Mouse (Mus musculus): ENCODE measurements around the gene Tmem119. TPM values are rescaled to one million over a fixed set of nuclear protein-coding genes. Genes with fewer than 3 reads are reported as not detected.

Tmem119 gene
- polyA plus RNA-seq, 1 experiment = 62.0 TPM

DNA sequence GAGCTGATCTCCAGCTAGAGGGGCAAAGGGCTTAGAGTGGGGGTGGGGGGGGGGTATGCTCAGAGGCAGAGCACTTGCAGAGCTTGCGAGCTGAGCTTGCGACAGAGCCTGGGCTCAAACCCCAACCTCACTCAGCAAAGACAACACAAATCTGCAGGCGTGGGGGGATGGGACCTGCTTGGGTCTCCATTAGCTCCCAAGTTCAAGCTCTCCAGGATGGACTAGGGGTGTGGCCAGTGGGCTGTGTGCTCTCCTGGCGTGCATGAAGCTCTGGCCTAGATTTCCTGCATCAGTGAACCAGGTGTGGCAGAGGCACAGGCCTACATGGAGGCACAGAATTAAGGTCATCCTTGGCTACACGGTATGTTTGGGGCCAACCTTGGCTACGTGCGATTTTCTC is 28.2 kb upstream of the Tmem119 start:
- no peak for TF ChIP-seq POLR2A (IDR thresholded peaks at IDR 0.05; ENCODE audit: insufficient read length, low read depth)
- no peak for TF ChIP-seq REST (IDR thresholded peaks at IDR 0.05; ENCODE audit: insufficient read depth, insufficient read length)
- no peak for TF ChIP-seq MAX (IDR thresholded peaks at IDR 0.05; ENCODE audit: low read depth)
- TF ChIP-seq POLR2AphosphoS2 (IDR thresholded peaks at IDR 0.05; ENCODE audit: insufficient read length, low read depth) = no peak
- TF ChIP-seq USF1 (IDR thresholded peaks at IDR 0.05; ENCODE audit: low read depth) = no peak
- no peak for TF ChIP-seq TCF3 (IDR thresholded peaks at IDR 0.05; ENCODE audit: insufficient read length, low read depth)
- TF ChIP-seq MYOD1 (IDR thresholded peaks at IDR 0.05; ENCODE audit: control insufficient read depth in 1 of 3, insufficient read length in 2 of 3, low read depth in 2 of 3) = no peak
- TF ChIP-seq TCF12 (IDR thresholded peaks at IDR 0.05; ENCODE audit: insufficient read depth, poor library complexity, severe bottlenecking) = no peak
- TF ChIP-seq CEBPB (IDR thresholded peaks at IDR 0.05; ENCODE audit: insufficient read depth, poor library complexity, severe bottlenecking) = no peak
- no peaks in the 10 kb centered on the region for H3K79me2 ChIP-seq (ENCODE audit: control insufficient read depth, insufficient read depth)
- no peak overlapping the region for H3K4me3 ChIP-seq
- H3ac ChIP-seq (ENCODE audit: control insufficient read depth, insufficient read length) = no peak overlapping the region
- no peak overlapping the region for H3K4me2 ChIP-seq (ENCODE audit: low read depth)
- H3K36me3 ChIP-seq (ENCODE audit: control insufficient read depth, insufficient read depth) = no peaks in the 10 kb centered on the region
- peaks cover 7% of the 10 kb centered on the region for H3K27me3 ChIP-seq (ENCODE audit: control insufficient read depth, insufficient read depth, insufficient read length)

DNA sequence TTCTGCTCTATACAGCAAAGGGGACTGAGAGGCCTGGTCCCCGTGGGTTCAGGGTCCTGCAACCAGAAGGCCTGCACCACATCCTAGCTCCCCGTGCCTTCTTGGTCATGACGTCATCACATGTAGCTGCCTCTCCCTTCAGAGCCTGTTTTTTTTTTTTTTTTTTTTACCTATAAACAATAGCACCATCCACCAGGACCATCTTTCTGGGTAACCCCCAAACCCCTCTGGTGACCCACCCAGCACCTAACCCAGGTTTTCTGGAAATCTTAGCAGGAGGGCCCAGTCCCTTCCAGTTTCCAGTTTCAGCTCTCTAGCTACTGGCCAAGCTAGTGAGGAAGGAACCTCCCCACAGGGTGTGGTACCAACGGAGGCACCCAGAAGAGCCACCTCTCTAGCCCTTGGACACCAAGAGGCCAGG is 27.7 kb upstream of the Tmem119 start:
- Histone ChIP-seq H3K79me2 (ENCODE audit: control insufficient read depth, insufficient read depth) (no peaks in the 10 kb centered on the region), H3K36me3 (ENCODE audit: control insufficient read depth, insufficient read depth) (no peaks in the 10 kb centered on the region), H3K4me2 (ENCODE audit: low read depth) (no peak overlapping the region), H3K4me3 (no peak overlapping the region), H3K27me3 (ENCODE audit: control insufficient read depth, insufficient read depth, insufficient read length) (peaks cover 7% of the 10 kb centered on the region), H3ac (ENCODE audit: control insufficient read depth, insufficient read length) (no peak overlapping the region)
- no peak for TF ChIP-seq CEBPB (IDR thresholded peaks at IDR 0.05; ENCODE audit: insufficient read depth, poor library complexity, severe bottlenecking)
- TF ChIP-seq POLR2A (IDR thresholded peaks at IDR 0.05; ENCODE audit: insufficient read length, low read depth) = no peak
- no peak for TF ChIP-seq MYOD1 (IDR thresholded peaks at IDR 0.05; ENCODE audit: control insufficient read depth in 1 of 3, insufficient read length in 2 of 3, low read depth in 2 of 3)
- TF ChIP-seq SRF (IDR thresholded peaks at IDR 0.05; ENCODE audit: control insufficient read depth, insufficient read length, low read depth) = no peak
- no peak for TF ChIP-seq E2F4 (IDR thresholded peaks at IDR 0.05; ENCODE audit: insufficient read depth)
- TF ChIP-seq MYOG (IDR thresholded peaks at IDR 0.05; ENCODE audit: control insufficient read depth in 1 of 3, insufficient read depth in 1 of 3, insufficient read length in 2 of 3, low read depth in 2 of 3) = no peak
- TF ChIP-seq MAX (IDR thresholded peaks at IDR 0.05; ENCODE audit: low read depth) = no peak
- no peak for TF ChIP-seq USF1 (IDR thresholded peaks at IDR 0.05; ENCODE audit: low read depth)
- TF ChIP-seq TCF3 (IDR thresholded peaks at IDR 0.05; ENCODE audit: insufficient read length, low read depth) = no peak
- TF ChIP-seq TCF12 (IDR thresholded peaks at IDR 0.05; ENCODE audit: insufficient read depth, poor library complexity, severe bottlenecking) = no peak
- no peak for TF ChIP-seq POLR2AphosphoS2 (IDR thresholded peaks at IDR 0.05; ENCODE audit: insufficient read length, low read depth)
- TF ChIP-seq REST (IDR thresholded peaks at IDR 0.05; ENCODE audit: insufficient read depth, insufficient read length) = no peak

DNA sequence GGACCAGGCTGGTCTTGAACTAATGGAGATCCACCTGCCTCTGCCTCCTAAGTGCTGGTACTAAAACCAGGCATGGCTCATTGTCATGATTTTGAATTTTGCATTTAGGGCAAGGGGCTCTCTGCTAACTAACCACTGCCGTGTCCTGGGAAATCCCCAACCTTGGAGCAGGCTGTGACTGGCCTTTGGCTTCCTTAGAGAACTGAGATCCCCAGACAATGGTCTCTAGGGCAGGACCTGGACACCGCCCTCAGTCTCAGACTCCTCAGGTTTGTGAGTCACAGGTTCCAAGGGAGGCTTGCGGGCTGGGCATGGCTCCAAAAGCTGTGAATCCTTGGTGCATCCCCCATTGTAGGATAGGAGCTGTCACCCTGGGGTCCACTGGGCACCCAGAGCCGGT is 26.3 kb upstream of the Tmem119 start:
- Histone ChIP-seq H3K36me3 (ENCODE audit: control insufficient read depth, insufficient read depth) (no peaks in the 10 kb centered on the region), H3ac (ENCODE audit: control insufficient read depth, insufficient read length) (no peak overlapping the region), H3K79me2 (ENCODE audit: control insufficient read depth, insufficient read depth) (no peaks in the 10 kb centered on the region), H3K4me2 (ENCODE audit: low read depth) (no peak overlapping the region), H3K27me3 (ENCODE audit: control insufficient read depth, insufficient read depth, insufficient read length) (peaks cover 7% of the 10 kb centered on the region), H3K4me3 (no peak overlapping the region)
- TF ChIP-seq MYOD1 (IDR thresholded peaks at IDR 0.05; ENCODE audit: control insufficient read depth in 1 of 3, insufficient read length in 2 of 3, low read depth in 2 of 3) (no peak), POLR2A (IDR thresholded peaks at IDR 0.05; ENCODE audit: insufficient read length, low read depth) (no peak), POLR2AphosphoS2 (IDR thresholded peaks at IDR 0.05; ENCODE audit: insufficient read length, low read depth) (no peak), E2F4 (IDR thresholded peaks at IDR 0.05; ENCODE audit: insufficient read depth) (no peak), TCF12 (IDR thresholded peaks at IDR 0.05; ENCODE audit: insufficient read depth, poor library complexity, severe bottlenecking) (no peak), SRF (IDR thresholded peaks at IDR 0.05; ENCODE audit: control insufficient read depth, insufficient read length, low read depth) (no peak), CEBPB (IDR thresholded peaks at IDR 0.05; ENCODE audit: insufficient read depth, poor library complexity, severe bottlenecking) (no peak), MAX (IDR thresholded peaks at IDR 0.05; ENCODE audit: low read depth) (no peak), USF1 (IDR thresholded peaks at IDR 0.05; ENCODE audit: low read depth) (no peak), TCF3 (IDR thresholded peaks at IDR 0.05; ENCODE audit: insufficient read length, low read depth) (no peak), MYOG (IDR thresholded peaks at IDR 0.05; ENCODE audit: control insufficient read depth in 1 of 3, insufficient read depth in 1 of 3, insufficient read length in 2 of 3, low read depth in 2 of 3) (no peak), REST (IDR thresholded peaks at IDR 0.05; ENCODE audit: insufficient read depth, insufficient read length) (no peak)

DNA sequence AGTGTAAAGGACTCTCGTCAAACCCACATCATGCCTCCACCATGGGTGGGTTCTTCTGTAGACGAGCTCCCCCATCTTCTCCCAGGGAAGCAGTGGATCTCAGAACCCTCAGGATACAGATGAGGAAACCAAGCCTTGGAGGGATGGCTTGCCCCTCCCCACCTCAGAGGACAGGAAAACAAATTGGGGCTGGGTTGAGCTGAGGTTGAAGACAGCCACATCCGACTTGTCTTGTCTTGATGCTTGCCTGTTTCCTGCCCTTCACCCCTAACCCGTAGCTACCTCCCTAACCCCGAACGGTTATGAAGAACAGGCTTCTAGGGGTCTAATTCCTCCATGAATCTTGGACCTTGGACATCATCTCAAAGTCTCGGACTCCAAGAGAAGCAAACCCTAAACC is 25.2 kb upstream of the Tmem119 start:
- TF ChIP-seq MYOD1 (IDR thresholded peaks at IDR 0.05; ENCODE audit: control insufficient read depth in 1 of 3, insufficient read length in 2 of 3, low read depth in 2 of 3) (no peak), MAX (IDR thresholded peaks at IDR 0.05; ENCODE audit: low read depth) (no peak), REST (IDR thresholded peaks at IDR 0.05; ENCODE audit: insufficient read depth, insufficient read length) (no peak), POLR2A (IDR thresholded peaks at IDR 0.05; ENCODE audit: insufficient read length, low read depth) (no peak), MYOG (IDR thresholded peaks at IDR 0.05; ENCODE audit: control insufficient read depth in 1 of 3, insufficient read depth in 1 of 3, insufficient read length in 2 of 3, low read depth in 2 of 3) (no peak), POLR2AphosphoS2 (IDR thresholded peaks at IDR 0.05; ENCODE audit: insufficient read length, low read depth) (no peak), SRF (IDR thresholded peaks at IDR 0.05; ENCODE audit: control insufficient read depth, insufficient read length, low read depth) (no peak), E2F4 (IDR thresholded peaks at IDR 0.05; ENCODE audit: insufficient read depth) (no peak), CEBPB (IDR thresholded peaks at IDR 0.05; ENCODE audit: insufficient read depth, poor library complexity, severe bottlenecking) (no peak), TCF3 (IDR thresholded peaks at IDR 0.05; ENCODE audit: insufficient read length, low read depth) (no peak), USF1 (IDR thresholded peaks at IDR 0.05; ENCODE audit: low read depth) (no peak), TCF12 (IDR thresholded peaks at IDR 0.05; ENCODE audit: insufficient read depth, poor library complexity, severe bottlenecking) (no peak)
- Histone ChIP-seq H3K27me3 (ENCODE audit: control insufficient read depth, insufficient read depth, insufficient read length) (peaks cover 7% of the 10 kb centered on the region), H3K4me2 (ENCODE audit: low read depth) (no peak overlapping the region), H3K79me2 (ENCODE audit: control insufficient read depth, insufficient read depth) (no peaks in the 10 kb centered on the region), H3K36me3 (ENCODE audit: control insufficient read depth, insufficient read depth) (no peaks in the 10 kb centered on the region), H3ac (ENCODE audit: control insufficient read depth, insufficient read length) (no peak overlapping the region), H3K4me3 (no peak overlapping the region)
